Mouse (Mus musculus): ENCODE data around the gene Brd7. TPM values are rescaled to one million over a fixed set of nuclear protein-coding genes. Genes with fewer than 3 reads are reported as not detected.

The Brd7 gene
- total RNA-seq, 1 experiment from 2014 or later: 68.8 TPM

- 0 out of 2 replicates have a peak, but pooled peaks have one; percentile 13 for ATAC-seq (ENCODE audit: extremely low read depth, insufficient number of reproducible peaks, low FRiP score, poor library complexity, severe bottlenecking)
Observed at GRCm38 (mm10) chr8:88290326-88291304, 71.4 kb downstream of the Brd7 start.

GRCm38 (mm10) chr8:88289901-88290300, 72.1 kb downstream of the Brd7 start:
- no peak for ATAC-seq (ENCODE audit: extremely low read depth, insufficient number of reproducible peaks, low FRiP score, poor library complexity, severe bottlenecking)

- peak; percentile 63 for ATAC-seq (ENCODE audit: extremely low read depth, insufficient number of reproducible peaks, low FRiP score, poor library complexity, severe bottlenecking)
Observed at GRCm38 (mm10) chr8:88288622-88289242, 73.3 kb downstream of the Brd7 start.

- no peak for ATAC-seq (ENCODE audit: extremely low read depth, insufficient number of reproducible peaks, low FRiP score, poor library complexity, severe bottlenecking)
Observed at GRCm38 (mm10) chr8:88286421-88286960, 75.5 kb downstream of the Brd7 start.

- ATAC-seq (ENCODE audit: extremely low read depth, insufficient number of reproducible peaks, low FRiP score, poor library complexity, severe bottlenecking): no peak
Observed at GRCm38 (mm10) chr8:88285469-88286356, 76.3 kb downstream of the Brd7 start.

- ATAC-seq (ENCODE audit: extremely low read depth, insufficient number of reproducible peaks, low FRiP score, poor library complexity, severe bottlenecking): no peak
Observed at GRCm38 (mm10) chr8:88284738-88285137, 77.3 kb downstream of the Brd7 start.

GRCm38 (mm10) chr8:88283243-88284115, 78.5 kb downstream of the Brd7 start:
- ATAC-seq (ENCODE audit: extremely low read depth, insufficient number of reproducible peaks, low FRiP score, poor library complexity, severe bottlenecking): no peak

- ATAC-seq (ENCODE audit: extremely low read depth, insufficient number of reproducible peaks, low FRiP score, poor library complexity, severe bottlenecking): peak; percentile 74
Observed at GRCm38 (mm10) chr8:88282684-88283083, 79.3 kb downstream of the Brd7 start.

Other genes with a start within 250 kb of the Brd7 start
- 13.3 and 15.7 TPM in 2 replicates for gene Cnep1r1, start 243.4 kb downstream of the Brd7 start, total RNA-seq (2017)
- 11.8 and 15.1 TPM in 2 replicates for gene Heatr3, start 224.3 kb downstream of the Brd7 start, total RNA-seq (2017)
- 61.9 and 66.9 TPM in 2 replicates for gene Tent4b, start 163.0 kb downstream of the Brd7 start, total RNA-seq (2017)
- gene Adcy7, start 89.8 kb downstream of the Brd7 start, total RNA-seq (2017): 106 and 107 TPM in 2 replicates
- not detected in 2 replicates for gene Nkd1, start 159.2 kb upstream of the Brd7 start, total RNA-seq (2017)